ENCODE assay signal across 10 mouse cellular contexts in the genomic region with DNA sequence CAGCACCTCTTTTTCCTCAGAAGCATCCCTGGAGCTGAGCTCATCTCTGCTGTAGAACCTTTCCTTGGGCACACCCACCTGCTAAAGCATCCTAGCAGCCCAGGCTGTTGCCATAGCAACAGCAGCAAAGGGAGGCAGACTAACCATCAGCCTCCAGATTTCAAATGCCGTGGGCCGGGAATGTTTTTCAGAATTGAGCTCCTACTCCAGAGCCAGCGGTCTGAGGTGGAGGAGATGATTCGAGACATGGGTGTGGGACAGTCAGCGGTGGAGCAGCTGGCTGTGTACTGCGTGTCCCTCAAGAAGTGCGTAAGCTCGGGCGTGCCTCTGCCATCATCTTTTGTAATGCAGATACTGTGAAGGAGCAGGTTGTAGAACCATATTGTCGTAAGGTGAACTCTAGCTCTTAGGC. TPM values are rescaled to one million over a fixed set of nuclear protein-coding genes. Genes with fewer than 3 reads are reported as not detected.
DNase-seq lines count a peak whose midpoint lies in the region; ATAC-seq lines count a peak whose summit lies in the region.
"Had no signal": no experiment of that assay in that cellular context is flagged by ENCODE, and none has a peak within 500 bp of the region (broad histone marks: within the 10 kb centered on the region; RNA-seq: fewer than 3 reads in every experiment).

No protein-coding gene starts in this region.

- H3K4me1 ChIP-seq in heart, embryonic 10.5 days, result peaks cover 13% of the 10 kb centered on the region

- H3K9me3 ChIP-seq in heart, embryonic 10.5 days, result no peaks in the 10 kb centered on the region

- 91% methylated on average over 10 of the region's 10 CpGs for WGBS in heart, embryonic 10.5 days

- H3K4me3 ChIP-seq in heart, embryonic 10.5 days, result no peak overlapping the region
- H3K4me3 ChIP-seq: heart, adult 2 months had no signal

- no peak for DNase-seq in heart, embryonic 10.5 days (ENCODE audit: low spot score)
- DNase-seq in heart, adult 18-20 months, result no peak
- peak; percentile 72 to 79 for DNase-seq in layer of hippocampus, postnatal 36 days
- DNase-seq in right cerebral cortex, adult 18-20 months, result peak; percentile 94
- DNase-seq in T-cell, adult 2 months (ENCODE audit: low spot score), result no peak
- no peak for DNase-seq in ovary, postnatal 14 days (ENCODE audit: low spot score)
- DNase-seq in gastrocnemius, postnatal 4 days (ENCODE audit: low spot score in 2 of 2), result no peak
- DNase-seq: lung, postnatal 14 days had no signal

- H3K27me3 ChIP-seq in heart, embryonic 10.5 days (ENCODE audit: insufficient read depth, poor library complexity, severe bottlenecking), result no peaks in the 10 kb centered on the region

- peaks cover 77% of the 10 kb centered on the region for H3K36me3 ChIP-seq in heart, embryonic 10.5 days

- H3K27ac ChIP-seq in heart, embryonic 10.5 days, result 0 out of 2 replicates have a peak overlapping the region, but pooled peaks have one; percentile 0
- H3K27ac ChIP-seq: heart, adult 2 months had no signal

- ATAC-seq in frontal cortex, adult (ENCODE audit: low TSS enrichment), result peak; percentile 82

RNA-seq across cellular contexts. Expression of gene Traip, which starts 11.4 kb away (rescaled TPM):
- polyA plus RNA-seq in heart, embryonic 10.5 days (2016; fragmentation: Nextera tagmentation; extraction: Ambion mirVana), result 18.7 and 30.8 TPM in 2 replicates
- 1 to 10 TPM in 1 of 2 experiments, under 1 TPM in 1; 0.35 to 1.0 TPM for total RNA-seq in heart, adult 18-20 months (2021)
- 10 to 100 TPM; 28.2 to 29.2 TPM for total RNA-seq in layer of hippocampus, postnatal 36 days (2021)
- total RNA-seq in gastrocnemius, postnatal 4 days (2021), result 1 to 10 TPM; 6.7 to 7.2 TPM

RNA-seq across cellular contexts. Expression of gene Uba7, which starts 13.9 kb away (rescaled TPM):
- 29.4 and 33.6 TPM in 2 replicates for polyA plus RNA-seq in heart, embryonic 10.5 days (2016; fragmentation: Nextera tagmentation; extraction: Ambion mirVana)
- total RNA-seq in heart, adult 18-20 months (2021), result 10 to 100 TPM; 12.3 to 15.6 TPM
- total RNA-seq in layer of hippocampus, postnatal 36 days (2021), result 1 to 10 TPM; 4.6 to 5.2 TPM
- total RNA-seq in gastrocnemius, postnatal 4 days (2021), result 10 to 100 TPM in 1 of 2 experiments, 1 to 10 TPM in 1; 7.8 to 12.7 TPM

RNA-seq across cellular contexts. Expression of gene Gm20661, which starts 21.5 kb away (rescaled TPM):
- polyA plus RNA-seq in heart, embryonic 10.5 days (2016; fragmentation: Nextera tagmentation; extraction: Ambion mirVana), result 2.2 and 3.4 TPM in 2 replicates
- total RNA-seq in heart, adult 18-20 months (2021), result under 1 TPM in 1 of 2 experiments, not detected in 1; 0.37 TPM
- 1 to 10 TPM; 1.2 to 2.3 TPM for total RNA-seq in layer of hippocampus, postnatal 36 days (2021)
- total RNA-seq in gastrocnemius, postnatal 4 days (2021), result under 1 TPM; 0.76 to 0.91 TPM
- total RNA-seq: heart, adult 2 months had no signal

RNA-seq across cellular contexts. Expression of gene Inka1, which starts 24.3 kb away (rescaled TPM):
- polyA plus RNA-seq in heart, embryonic 10.5 days (2016; fragmentation: Nextera tagmentation; extraction: Ambion mirVana), result 58.7 and 71.1 TPM in 2 replicates
- total RNA-seq in heart, adult 18-20 months (2021), result 1 to 10 TPM; 6.1 to 8.4 TPM
- total RNA-seq in layer of hippocampus, postnatal 36 days (2021), result 10 to 100 TPM; 10.3 to 10.6 TPM
- 10 to 100 TPM; 18.8 to 22.1 TPM for total RNA-seq in gastrocnemius, postnatal 4 days (2021)

RNA-seq across cellular contexts. Expression of gene Camkv, which starts 25.9 kb away (rescaled TPM):
- 0.79 and 2.3 TPM in 2 replicates for polyA plus RNA-seq in heart, embryonic 10.5 days (2016; fragmentation: Nextera tagmentation; extraction: Ambion mirVana)
- total RNA-seq in heart, adult 18-20 months (2021), result not detected
- 100 to 1,000 TPM; 510 to 566 TPM for total RNA-seq in layer of hippocampus, postnatal 36 days (2021)
- total RNA-seq in gastrocnemius, postnatal 4 days (2021), result under 1 TPM; 0.41 to 0.52 TPM
- total RNA-seq: heart, adult 2 months had no signal

Comparison
In these comparisons a context has a peak if more than half of its experiments do, and no peak if none do; other contexts are left out.
1. DNase-seq: peak in layer of hippocampus, postnatal 36 days (2 of 2) and right cerebral cortex, adult 18-20 months (single experiment); none in heart, embryonic 10.5 days (single experiment), heart, adult 18-20 months (0 of 2), T-cell, adult 2 months (single experiment), ovary, postnatal 14 days (single experiment) and gastrocnemius, postnatal 4 days (0 of 2).